Mouse (Mus musculus) limb, embryonic 14.5 days (tissue): Measurements from ENCODE around the gene Sptlc2. TPM values are rescaled to one million over a fixed set of nuclear protein-coding genes. Genes with fewer than 3 reads are reported as not detected.

Experiments
- ATAC-seq: fragments of 200-750 bp; cut with Nextera tagmentation; 2 replicates; pipeline ENCODE4 v1.8.0; 2017; ENCODE audit warnings: low read depth, moderate number of reproducible peaks, moderate TSS enrichment; ENCODE audit not compliant: low FRiP score
- DNase-seq: peaks from one replicate; pipeline ENCODE4 v3.0.0-alpha.2; 2015; ENCODE audit warnings: low spot score
- H3K27ac ChIP-seq: fragments of 300-500 bp; sonication (generic); replicated peaks from 2 replicates; pipeline ENCODE4 v1.5.1; 2014; ENCODE audit warnings: low read depth, mild to moderate bottlenecking, low read length, moderate library complexity, mixed read lengths
- H3K27me3 ChIP-seq: fragments of 300-500 bp; sonication (generic); 2 replicates; pipeline ENCODE4 v1.6.1; 2014; ENCODE audit warnings: low read length, mixed read lengths; ENCODE audit not compliant: control insufficient read depth, insufficient read depth
- H3K36me3 ChIP-seq: fragments of 300-500 bp; sonication (generic); 2 replicates; pipeline ENCODE4 v1.6.1; 2014; ENCODE audit warnings: mild to moderate bottlenecking, low read length, moderate library complexity, mixed read lengths; ENCODE audit not compliant: control insufficient read depth, insufficient read depth
- H3K4me1 ChIP-seq: fragments of 300-500 bp; sonication (generic); 2 replicates; pipeline ENCODE4 v1.6.1; 2014; ENCODE audit warnings: antibody characterized with exemption, low read length, mixed read lengths; ENCODE audit not compliant: control insufficient read depth, insufficient read depth
- H3K4me2 ChIP-seq: fragments of 300-500 bp; sonication (generic); replicated peaks from 2 replicates; pipeline ENCODE4 v1.6.1; 2014; ENCODE audit warnings: low read depth, mild to moderate bottlenecking, low read length, moderate library complexity; ENCODE audit not compliant: severe bottlenecking
- H3K4me3 ChIP-seq: fragments of 300-500 bp; sonication (generic); replicated peaks from 2 replicates; pipeline ENCODE4 v1.5.1; 2014; ENCODE audit warnings: low read length
- H3K9ac ChIP-seq: fragments of 300-500 bp; sonication (generic); 2 replicates; pipeline ENCODE4 v1.6.1; 2014; ENCODE audit warnings: mild to moderate bottlenecking, low read depth, low read length, moderate library complexity; ENCODE audit not compliant: severe bottlenecking
- H3K9me3 ChIP-seq: fragments of 300-500 bp; sonication (generic); 2 replicates; pipeline ENCODE4 v1.6.1; 2016; ENCODE audit warnings: low read length; ENCODE audit not compliant: control insufficient read depth
- POLR2A ChIP-seq: fragments of 200-500 bp; IDR thresholded peaks from 2 replicates; pipeline ENCODE4 v1.8.0; 2012; ENCODE audit warnings: inconsistent platforms, mild to moderate bottlenecking, moderate library complexity, borderline replicate concordance; ENCODE audit not compliant: insufficient read depth, insufficient read length; ENCODE audit errors: extremely low read depth
- WGBS: fragments of 180-500 bp; shearing (Covaris S2); extraction: QIAGEN DNeasy Blood & Tissue Kit; methylation state at CpG from one replicate; pipeline ENCODE4 v1.1.7; 2014; 5-methylcytosine and 5-hydroxymethylcytosine counted together
- polyA plus RNA-seq, 2 experiments: library from polyadenylated mRNA; depleted of rRNA in 1 of 2; stranded (reverse) in 1 of 2; unstranded in 1 of 2; fragments of >200 nt; fragmentation: Nextera tagmentation in 1 of 2; extraction: Ambion mirVana in 1 of 2; gene quantifications; 2 replicates each; pipeline versions ENCODE4 v1.2.1 to v1.2.3; 2012 to 2014

The Sptlc2 gene
- polyA plus RNA-seq, 2 experiments, result 35.2 to 85.5 TPM

GRCm38 (mm10) chr12:87331053-87331456, 57.1 kb downstream of the Sptlc2 start:
- no peaks in the 10 kb centered on the region for H3K9me3 ChIP-seq
- H3K9ac ChIP-seq, result no peak overlapping the region
- no peak for ATAC-seq
- 0 out of 2 replicates have a peak, but pooled peaks cover 2% of the 10 kb centered on the region for H3K36me3 ChIP-seq
- no peak overlapping the region for H3K4me2 ChIP-seq
- DNase-seq, result no peak
- peaks cover 18% of the 10 kb centered on the region for H3K4me1 ChIP-seq
- no peak overlapping the region for H3K27ac ChIP-seq
- TF ChIP-seq POLR2A, result no peak
- no peak overlapping the region for H3K4me3 ChIP-seq
- H3K27me3 ChIP-seq, result no peaks in the 10 kb centered on the region
- 28% methylated on average over 6 of the region's 6 CpGs for WGBS

GRCm38 (mm10) chr12:87330213-87330612, 57.9 kb downstream of the Sptlc2 start:
- Histone ChIP-seq H3K4me2 (no peak overlapping the region), H3K4me3 (no peak overlapping the region), H3K36me3 (no peaks in the 10 kb centered on the region), H3K27ac (no peak overlapping the region), H3K9ac (no peak overlapping the region), H3K9me3 (no peaks in the 10 kb centered on the region), H3K4me1 (peaks cover 18% of the 10 kb centered on the region), H3K27me3 (no peaks in the 10 kb centered on the region)
- no peak for TF ChIP-seq POLR2A
- WGBS, result 33% methylated on average over 2 of the region's 2 CpGs
- DNase-seq, result no peak
- ATAC-seq, result no peak

- H3K9ac ChIP-seq, result no peak overlapping the region
- 46% methylated on average over 4 of the region's 4 CpGs for WGBS
- no peak overlapping the region for H3K4me3 ChIP-seq
- no peaks in the 10 kb centered on the region for H3K9me3 ChIP-seq
- TF ChIP-seq POLR2A, result no peak
- ATAC-seq, result no peak
- H3K27me3 ChIP-seq, result no peaks in the 10 kb centered on the region
- no peak overlapping the region for H3K27ac ChIP-seq
- H3K36me3 ChIP-seq, result no peaks in the 10 kb centered on the region
- H3K4me2 ChIP-seq, result no peak overlapping the region
- DNase-seq, result no peak
- H3K4me1 ChIP-seq, result peaks cover 18% of the 10 kb centered on the region
Observed at GRCm38 (mm10) chr12:87328025-87328424, 60.1 kb downstream of the Sptlc2 start.

- H3K27ac ChIP-seq, result no peak overlapping the region
- no peaks in the 10 kb centered on the region for H3K36me3 ChIP-seq
- WGBS, result 19% methylated on average over 7 of the region's 7 CpGs
- DNase-seq (no peak), ATAC-seq (no peak)
- H3K4me2 ChIP-seq, result no peak overlapping the region
- H3K9me3 ChIP-seq, result no peaks in the 10 kb centered on the region
- no peak overlapping the region for H3K4me3 ChIP-seq
- H3K4me1 ChIP-seq, result peaks cover 18% of the 10 kb centered on the region
- no peak for TF ChIP-seq POLR2A
- no peak overlapping the region for H3K9ac ChIP-seq
- no peaks in the 10 kb centered on the region for H3K27me3 ChIP-seq
Observed at GRCm38 (mm10) chr12:87327610-87328009, 60.5 kb downstream of the Sptlc2 start.

GRCm38 (mm10) chr12:87325452-87325851, 62.7 kb downstream of the Sptlc2 start:
- H3K4me3 ChIP-seq, result no peak overlapping the region
- no peak for TF ChIP-seq POLR2A
- WGBS, result 89% methylated on average over 3 of the region's 3 CpGs

GRCm38 (mm10) chr12:87319229-87319628, 68.9 kb downstream of the Sptlc2 start:
- no peak overlapping the region for H3K4me3 ChIP-seq
- H3K9ac ChIP-seq, result no peak overlapping the region
- no peak overlapping the region for H3K4me2 ChIP-seq
- H3K4me1 ChIP-seq, result no peaks in the 10 kb centered on the region
- no peak for DNase-seq
- H3K27ac ChIP-seq, result no peak overlapping the region
- H3K27me3 ChIP-seq, result no peaks in the 10 kb centered on the region
- H3K9me3 ChIP-seq, result no peaks in the 10 kb centered on the region
- TF ChIP-seq POLR2A, result no peak
- 89% methylated on average over 3 of the region's 3 CpGs for WGBS
- ATAC-seq, result no peak
- H3K36me3 ChIP-seq, result peaks cover 7% of the 10 kb centered on the region; the same call in 1 of the 2 replicates

More at GRCm38 (mm10) chr12:87325452-87325851, 62.7 kb downstream of the Sptlc2 start:
- Histone ChIP-seq H3K9me3 (no peaks in the 10 kb centered on the region), H3K27me3 (no peaks in the 10 kb centered on the region), H3K9ac (no peak overlapping the region), H3K27ac (no peak overlapping the region), H3K36me3 (no peaks in the 10 kb centered on the region), H3K4me2 (no peak overlapping the region), H3K4me1 (peaks cover 9% of the 10 kb centered on the region; the same call in 1 of the 2 replicates)
- DNase-seq (no peak), ATAC-seq (no peak)
